Mouse (Mus musculus) testis, adult 2 months (tissue): Measurements from ENCODE around the gene Ift140.

Experiments
- CTCF ChIP-seq: fragments of 200-500 bp; IDR thresholded peaks from 2 replicates; pipeline ENCODE4 v1.5.1; 2012; ENCODE audit warnings: low read depth, mild to moderate bottlenecking, inconsistent platforms, low read length, moderate library complexity; ENCODE audit not compliant: control insufficient read depth, insufficient read depth, insufficient replicate concordance
- POLR2A ChIP-seq: fragments of 200-500 bp; IDR thresholded peaks from 2 replicates; pipeline ENCODE4 v1.6.1; 2012; ENCODE audit warnings: low read depth, mild to moderate bottlenecking, inconsistent platforms, low read length, moderate library complexity; ENCODE audit not compliant: control insufficient read depth

- TF ChIP-seq CTCF (no peak), POLR2A (no peak)
Measured at GRCm38 (mm10) chr17:24987221-24987620, 28.7 kb upstream of the Ift140 start.
